Mouse (Mus musculus) heart, postnatal 0 days (tissue): ENCODE measurements around the gene Ackr1.

ENCODE experiments used
- CTCF ChIP-seq: IDR thresholded peaks from 2 replicates; pipeline ENCODE4 v1.5.1; 2016; ENCODE audit warnings: antibody characterized with exemption, control low read depth, low read depth
- EP300 ChIP-seq: IDR thresholded peaks from 2 replicates; pipeline ENCODE4 v1.6.1; 2016; ENCODE audit warnings: antibody characterized with exemption, low read depth

DNA sequence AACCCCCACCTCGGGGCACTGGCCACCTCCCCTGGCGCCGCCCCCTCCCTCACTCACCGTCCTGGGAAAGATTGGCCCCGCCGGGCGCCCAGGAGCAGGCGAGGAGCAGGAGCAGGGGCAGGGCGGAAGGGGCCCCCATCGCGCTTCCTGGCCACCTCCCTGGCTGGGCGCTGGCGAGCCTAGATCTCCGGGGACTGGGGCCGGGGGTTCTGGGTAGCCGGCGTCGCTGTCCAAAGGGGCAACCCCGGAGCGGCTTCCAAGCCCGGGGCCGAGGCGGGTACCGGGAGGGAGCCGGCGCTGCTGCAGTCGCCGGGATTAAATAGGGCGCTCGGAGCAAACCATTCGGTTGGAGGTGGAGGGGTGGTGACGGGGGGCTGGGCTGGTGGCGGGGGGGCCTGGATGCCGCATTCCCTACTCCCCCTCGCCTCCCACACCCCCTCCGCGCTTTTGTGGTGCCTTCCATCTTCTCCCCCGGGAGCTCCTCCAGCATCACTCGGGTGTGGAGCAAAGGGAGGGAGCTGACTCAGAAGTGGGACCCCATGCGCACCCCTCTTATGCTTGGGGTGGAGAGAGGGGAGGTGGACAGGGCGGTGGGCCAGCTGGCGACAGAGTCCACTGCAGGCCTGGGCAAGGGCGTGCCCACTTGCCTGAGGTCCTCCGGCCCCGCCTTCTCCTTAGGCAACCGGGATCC is 34.0 kb upstream of the Ackr1 start, which contains the start of gene Cadm3:
- no peak for TF ChIP-seq CTCF
- TF ChIP-seq EP300, result no peak
